Mouse (Mus musculus): ENCODE measurements at regions not wholly inside any gene's neighbourhood (a gene's known extent, or its start where the extent isn't known, plus 50 kb on each side); places are given as distances from the start of the nearest gene placed in this dataset.

DNA sequence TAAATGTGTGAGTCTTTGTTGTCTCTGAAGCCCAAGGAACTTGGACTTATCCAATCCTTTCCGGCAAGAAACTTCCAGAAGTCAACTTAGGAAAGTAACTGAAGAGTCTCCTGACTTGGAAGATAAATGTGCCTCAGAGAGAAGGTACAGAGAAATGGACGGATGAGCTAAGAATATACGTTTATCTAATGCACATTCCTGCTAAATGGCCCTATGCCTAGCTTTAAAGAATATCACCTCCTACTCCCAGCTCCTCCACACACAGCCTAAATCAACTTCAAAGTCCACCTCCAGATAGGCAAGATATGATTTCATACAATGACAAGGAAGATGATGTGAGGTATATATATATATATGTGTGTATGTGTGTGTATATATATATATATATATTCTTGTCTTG, 492.1 kb upstream of the Dppa4 start:
- Histone ChIP-seq H3K9me3 (replicated peaks; ENCODE audit: insufficient read depth, low read length) (no peaks in the 10 kb centered on the region), H3K36me3 (ENCODE audit: control insufficient read depth in 1 of 2, insufficient read depth in 2 of 2, low read length in 2 of 2) (no peaks in the 10 kb centered on the region), H3K4me3 (ENCODE audit: control insufficient read depth in 1 of 2, insufficient read depth in 1 of 2, low read depth in 2 of 2, low read length in 2 of 2) (no peak overlapping the region), H3K79me2 (ENCODE audit: control insufficient read depth, insufficient read depth, low read length, poor library complexity) (no peaks in the 10 kb centered on the region), H3K9ac (ENCODE audit: control insufficient read depth, low read depth, low read length, poor library complexity, severe bottlenecking) (no peak overlapping the region), H3K27me3 (ENCODE audit: control insufficient read depth in 1 of 2, insufficient read depth in 2 of 2, low read length in 2 of 2) (no peaks in the 10 kb centered on the region), H3K27ac (ENCODE audit: control insufficient read depth, low read depth, low read length) (no peak overlapping the region), H3K4me1 (ENCODE audit: control insufficient read depth in 1 of 2, insufficient read depth in 2 of 2, low read length in 2 of 2) (no peaks in the 10 kb centered on the region)
- TF ChIP-seq TAL1 (IDR thresholded peaks at IDR 0.05; ENCODE audit: low read length) (no peak), ELF1 (IDR thresholded peaks at IDR 0.05; ENCODE audit: low read depth, low read length) (no peak), CHD2 (IDR thresholded peaks at IDR 0.05; ENCODE audit: low read length) (no peak)
- DNase-seq (ENCODE audit: low read depth, low spot score), result no peak

- H3K9me3 ChIP-seq (replicated peaks; ENCODE audit: insufficient read depth, low read length), result no peaks in the 10 kb centered on the region
- no peak overlapping the region for H3K27ac ChIP-seq (ENCODE audit: control insufficient read depth, low read depth, low read length)
Measured at GRCm38 (mm10) chr16:47798838-47799237, 484.7 kb upstream of the Dppa4 start.

GRCm38 (mm10) chr16:47843169-47843568, 440.4 kb upstream of the Dppa4 start:
- Histone ChIP-seq H3K27me3 (ENCODE audit: control insufficient read depth in 1 of 2, insufficient read depth in 2 of 2, low read length in 2 of 2) (no peaks in the 10 kb centered on the region), H3K4me1 (ENCODE audit: control insufficient read depth in 1 of 2, insufficient read depth in 2 of 2, low read length in 2 of 2) (no peaks in the 10 kb centered on the region), H3K9ac (ENCODE audit: control insufficient read depth, low read depth, low read length, poor library complexity, severe bottlenecking) (no peak overlapping the region), H3K4me3 (ENCODE audit: control insufficient read depth in 1 of 2, insufficient read depth in 1 of 2, low read depth in 2 of 2, low read length in 2 of 2) (no peak overlapping the region), H3K9me3 (replicated peaks; ENCODE audit: insufficient read depth, low read length) (no peaks in the 10 kb centered on the region), H3K36me3 (ENCODE audit: control insufficient read depth in 1 of 2, insufficient read depth in 2 of 2, low read length in 2 of 2) (no peaks in the 10 kb centered on the region), H3K79me2 (ENCODE audit: control insufficient read depth, insufficient read depth, low read length, poor library complexity) (no peaks in the 10 kb centered on the region), H3K27ac (ENCODE audit: control insufficient read depth, low read depth, low read length) (no peak overlapping the region)
- no peak for TF ChIP-seq NRF1 (IDR thresholded peaks at IDR 0.05; ENCODE audit: insufficient read depth, low read depth, low read length, poor library complexity, severe bottlenecking)
- no peak for TF ChIP-seq USF1 (IDR thresholded peaks at IDR 0.05; ENCODE audit: low read depth, low read length)
- no peak for TF ChIP-seq NELFE (IDR thresholded peaks at IDR 0.05; ENCODE audit: low read depth, low read length)
- TF ChIP-seq CHD1 (IDR thresholded peaks at IDR 0.05; ENCODE audit: low read depth, low read length), result no peak
- no peak for TF ChIP-seq POLR2A (IDR thresholded peaks at IDR 0.05; ENCODE audit: control insufficient read depth in 1 of 2, insufficient read depth in 1 of 2, low read depth in 1 of 2, low read length in 2 of 2, poor library complexity in 1 of 2)
- TF ChIP-seq E2F4 (IDR thresholded peaks at IDR 0.05; ENCODE audit: borderline replicate concordance, low read depth, low read length), result no peak
- TF ChIP-seq MEF2A (IDR thresholded peaks at IDR 0.05; ENCODE audit: extremely low read depth, insufficient replicate concordance, low read depth, low read length, poor library complexity, severe bottlenecking), result no peak
- TF ChIP-seq MAZ (IDR thresholded peaks at IDR 0.05; ENCODE audit: low read depth, low read length), result no peak
- TF ChIP-seq ZNF384 (IDR thresholded peaks at IDR 0.05; ENCODE audit: low read depth, low read length), result no peak
- TF ChIP-seq TAL1 (IDR thresholded peaks at IDR 0.05; ENCODE audit: low read length), result no peak
- DNase-seq (ENCODE audit: low read depth, low spot score), result no peak

More at GRCm38 (mm10) chr16:47798838-47799237, 484.7 kb upstream of the Dppa4 start:
- H3K9ac ChIP-seq (ENCODE audit: control insufficient read depth, low read depth, low read length, poor library complexity, severe bottlenecking), result no peak overlapping the region
- no peaks in the 10 kb centered on the region for H3K79me2 ChIP-seq (ENCODE audit: control insufficient read depth, insufficient read depth, low read length, poor library complexity)
- no peaks in the 10 kb centered on the region for H3K36me3 ChIP-seq (ENCODE audit: control insufficient read depth in 1 of 2, insufficient read depth in 2 of 2, low read length in 2 of 2)
- TF ChIP-seq CTCF (IDR thresholded peaks at IDR 0.05 in 2 of 3, conservative IDR thresholded peaks at IDR 0.05 in 1 of 3; ENCODE audit: control insufficient read depth in 1 of 3, insufficient read depth in 1 of 3, low read depth in 2 of 3, low read length in 3 of 3, poor library complexity in 1 of 3, severe bottlenecking in 1 of 3) (no peak), MYC (IDR thresholded peaks at IDR 0.05; ENCODE audit: low read depth, low read length) (no peak), TAL1 (IDR thresholded peaks at IDR 0.05; ENCODE audit: low read length) (no peak), ETS1 (IDR thresholded peaks at IDR 0.05; ENCODE audit: low read depth, low read length) (no peak), SIN3A (IDR thresholded peaks at IDR 0.05; ENCODE audit: low read length) (no peak), MXI1 (IDR thresholded peaks at IDR 0.05; ENCODE audit: low read depth, low read length) (no peak), MAZ (IDR thresholded peaks at IDR 0.05; ENCODE audit: low read depth, low read length) (no peak), KAT2A (conservative IDR thresholded peaks at IDR 0.05; ENCODE audit: low read depth, low read length) (no peak), POLR2AphosphoS5 (IDR thresholded peaks at IDR 0.05; ENCODE audit: borderline replicate concordance, low read depth, low read length) (no peak), EP300 (IDR thresholded peaks at IDR 0.05; ENCODE audit: low read depth in 1 of 2, low read length in 2 of 2) (no peak)
- no peak overlapping the region for H3K4me3 ChIP-seq (ENCODE audit: control insufficient read depth in 1 of 2, insufficient read depth in 1 of 2, low read depth in 2 of 2, low read length in 2 of 2)
- H3K4me1 ChIP-seq (ENCODE audit: control insufficient read depth in 1 of 2, insufficient read depth in 2 of 2, low read length in 2 of 2), result no peaks in the 10 kb centered on the region
- no peaks in the 10 kb centered on the region for H3K27me3 ChIP-seq (ENCODE audit: control insufficient read depth in 1 of 2, insufficient read depth in 2 of 2, low read length in 2 of 2)
- no peak for DNase-seq (ENCODE audit: low read depth, low spot score)
